Mouse (Mus musculus) liver, embryonic 14.5 days (tissue): ENCODE results near the gene Olfr494.

ENCODE experiments used
- CTCF ChIP-seq: IDR thresholded peaks from 2 replicates; pipeline ENCODE4 v1.5.1; 2016; ENCODE audit warnings: antibody characterized with exemption, low read depth, control low read depth
- EP300 ChIP-seq: IDR thresholded peaks from 2 replicates; pipeline ENCODE4 v1.6.1; 2016; ENCODE audit warnings: antibody characterized with exemption, low read depth

DNA sequence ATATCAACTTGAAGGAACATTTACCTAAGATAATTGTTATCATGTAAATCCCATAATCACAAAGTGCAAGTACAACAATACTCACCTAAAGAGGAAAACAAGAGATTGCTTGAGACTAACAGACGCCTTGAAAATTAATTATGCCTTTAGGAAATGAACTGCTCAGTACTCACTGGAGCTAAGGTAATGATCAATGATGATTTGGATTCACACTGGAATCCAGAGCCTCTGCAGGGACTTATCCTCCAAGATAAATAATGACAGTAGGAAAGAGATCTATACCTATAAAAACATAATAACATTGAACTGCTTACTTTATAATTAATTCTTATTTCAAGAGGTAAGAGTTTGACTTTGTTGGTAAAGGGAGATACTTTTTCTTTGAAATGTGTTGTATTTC, 27.7 kb downstream of the Olfr494 start, which contains the start of gene Olfr495:
- TF ChIP-seq CTCF: no peak
- TF ChIP-seq EP300: no peak
